Mouse (Mus musculus) neural tube, embryonic 13.5 days (tissue): ENCODE measurements around the gene Tomm34. TPM values are rescaled to one million over a fixed set of nuclear protein-coding genes. Genes with fewer than 3 reads are reported as not detected.

Experiments
- ATAC-seq: fragments of 200-750 bp; cut with Nextera tagmentation; 2 replicates; pipeline ENCODE4 v1.8.0; 2017; ENCODE audit warnings: low read depth, mild to moderate bottlenecking, moderate TSS enrichment, moderate library complexity
- H3K27ac ChIP-seq: fragments of 300-500 bp; sonication (generic); replicated peaks from 2 replicates; pipeline ENCODE4 v1.5.1; 2015; ENCODE audit warnings: moderate library complexity, mild to moderate bottlenecking, inconsistent platforms
- H3K27me3 ChIP-seq: fragments of 300-500 bp; sonication (generic); 2 replicates; pipeline ENCODE4 v1.6.1; 2015; ENCODE audit warnings: mild to moderate bottlenecking, inconsistent platforms
- H3K36me3 ChIP-seq: fragments of 300-500 bp; sonication (generic); 2 replicates; pipeline ENCODE4 v1.6.1; 2015; ENCODE audit warnings: mild to moderate bottlenecking, inconsistent platforms
- H3K4me1 ChIP-seq: fragments of 300-500 bp; sonication (generic); replicated peaks from 2 replicates; pipeline ENCODE4 v1.6.1; 2015; ENCODE audit warnings: inconsistent platforms
- H3K4me2 ChIP-seq: fragments of 300-500 bp; sonication (generic); 2 replicates; pipeline ENCODE4 v1.6.1; 2015; ENCODE audit warnings: inconsistent platforms, mild to moderate bottlenecking, moderate library complexity
- H3K4me3 ChIP-seq: fragments of 300-500 bp; sonication (generic); 2 replicates; pipeline ENCODE4 v1.5.1; 2015; ENCODE audit warnings: mild to moderate bottlenecking, inconsistent platforms
- H3K9ac ChIP-seq: fragments of 300-500 bp; sonication (generic); 2 replicates; pipeline ENCODE4 v1.6.1; 2015; ENCODE audit warnings: moderate library complexity, mild to moderate bottlenecking, inconsistent platforms
- H3K9me3 ChIP-seq: fragments of 300-500 bp; sonication (generic); 2 replicates; pipeline ENCODE4 v1.6.1; 2016; ENCODE audit warnings: inconsistent platforms
- WGBS: fragments of 180-500 bp; shearing (Covaris S2); methylation state at CpG from one replicate; pipeline ENCODE4 v1.1.7; 2015; 5-methylcytosine and 5-hydroxymethylcytosine counted together
- polyA plus RNA-seq: library from polyadenylated mRNA; unstranded; fragments of >200 nt; fragmentation: Nextera tagmentation; extraction: Ambion mirVana; gene quantifications from 2 replicates; pipeline ENCODE4 v1.2.1, GENCODE M21; 2015

Gene Tomm34
- polyA plus RNA-seq, 1 experiment from 2014 or later = 48.0 TPM

GRCm38 (mm10) chr2:164006932-164007331 is 64.0 kb downstream of the Tomm34 start:
- no peak for ATAC-seq
- Histone ChIP-seq H3K27me3 (no peaks in the 10 kb centered on the region), H3K27ac (no peak overlapping the region), H3K4me2 (no peak overlapping the region), H3K4me1 (peaks cover 57% of the 10 kb centered on the region; the same call in 1 of the 2 replicates), H3K36me3 (peaks cover 8% of the 10 kb centered on the region), H3K4me3 (no peak overlapping the region), H3K9ac (no peak overlapping the region), H3K9me3 (no peaks in the 10 kb centered on the region)
- WGBS = 80% methylated on average over 10 of the region's 10 CpGs

DNA sequence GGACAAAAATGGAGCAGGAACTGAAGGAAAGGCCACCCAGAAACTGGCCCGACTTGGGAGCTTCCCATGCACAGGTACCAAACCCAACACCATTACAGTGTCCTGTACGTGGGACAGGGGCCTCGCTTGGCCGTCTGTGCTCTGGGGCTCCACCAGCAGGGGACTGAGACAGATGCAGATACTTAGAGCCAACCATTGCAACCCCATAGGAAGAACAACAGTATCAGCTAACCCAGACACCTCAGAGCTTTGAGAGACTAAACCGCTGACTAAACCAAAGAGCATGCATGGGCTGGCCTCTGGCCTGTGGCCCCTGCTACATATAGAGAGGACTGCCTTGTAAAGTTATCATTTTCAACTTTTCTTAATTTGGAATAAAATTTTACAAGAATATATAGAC is 66.5 kb downstream of the Tomm34 start:
- Histone ChIP-seq H3K9me3 (no peaks in the 10 kb centered on the region), H3K27ac (no peak overlapping the region), H3K27me3 (no peaks in the 10 kb centered on the region), H3K36me3 (no peaks in the 10 kb centered on the region), H3K4me3 (no peak overlapping the region), H3K4me2 (no peak overlapping the region), H3K4me1 (peaks cover 73% of the 10 kb centered on the region), H3K9ac (no peak overlapping the region)
- no peak for ATAC-seq
- WGBS = 85% methylated on average over 5 of the region's 5 CpGs

Other genes starting within 250 kb of the Tomm34 start
- gene Kcnk15, start 217.5 kb downstream of the Tomm34 start, polyA plus RNA-seq = not detected in 2 replicates
- gene Rims4, start 152.5 kb downstream of the Tomm34 start, polyA plus RNA-seq = 8.5 and 8.7 TPM in 2 replicates
- gene Ywhab, start 76.2 kb downstream of the Tomm34 start, polyA plus RNA-seq = 455 and 477 TPM in 2 replicates
- 1.2 and 1.7 TPM in 2 replicates for gene Pabpc1l, start 45.7 kb downstream of the Tomm34 start, polyA plus RNA-seq
- gene Stk4, start 847 bp downstream of the Tomm34 start, polyA plus RNA-seq = 19.4 and 21.2 TPM in 2 replicates
- 0.40 and 0.50 TPM in 2 replicates for gene Kcns1, start 99.9 kb upstream of the Tomm34 start, polyA plus RNA-seq
- gene Wfdc5, start 111.6 kb upstream of the Tomm34 start, polyA plus RNA-seq = not detected in 2 replicates
- gene Wfdc12, start 119.4 kb upstream of the Tomm34 start, polyA plus RNA-seq = not detected in 2 replicates
- not detected in 2 replicates for gene Wfdc15a, start 129.0 kb upstream of the Tomm34 start, polyA plus RNA-seq
- gene Wfdc15b, start 150.5 kb upstream of the Tomm34 start, polyA plus RNA-seq = not detected in 2 replicates
- gene Svs2, start 167.3 kb upstream of the Tomm34 start, polyA plus RNA-seq = not detected in 2 replicates
- not detected in 2 replicates for gene Svs3b, start 185.5 kb upstream of the Tomm34 start, polyA plus RNA-seq
- gene Svs4, start 207.3 kb upstream of the Tomm34 start, polyA plus RNA-seq = not detected in 2 replicates
- gene Svs3a, start 218.1 kb upstream of the Tomm34 start, polyA plus RNA-seq = not detected in 2 replicates
- not detected in 2 replicates for gene Svs6, start 245.6 kb upstream of the Tomm34 start, polyA plus RNA-seq